Mouse (Mus musculus): ENCODE measurements at regions not wholly inside any gene's neighbourhood (a gene's known extent, or its start where the extent isn't known, plus 50 kb on each side); places are given as distances from the start of the nearest gene placed in this dataset.

GRCm38 (mm10) chr9:120674855-120675254, 103.6 kb downstream of the Rpl14 start:
- no peak for TF ChIP-seq POLR2A (IDR thresholded peaks at IDR 0.05; ENCODE audit: insufficient read depth, low read length)
- no peak for TF ChIP-seq CTCF (IDR thresholded peaks at IDR 0.05; ENCODE audit: low read depth, low read length)
- no peak for TF ChIP-seq EP300 (IDR thresholded peaks at IDR 0.05; ENCODE audit: insufficient read depth, low read depth, low read length)

All from ES-Bruce4 (cell line).